Mouse (Mus musculus) CD4-positive naive resting alpha-beta T cell, adult 76 days (primary cell): ENCODE measurements around the gene Adig. TPM values are rescaled to one million over a fixed set of nuclear protein-coding genes. Genes with fewer than 3 reads are reported as not detected.

Source experiments
- total RNA-seq: library from RNA; stranded (reverse); gene quantifications from one replicate; pipeline ENCODE4 v1.2.4, GENCODE M21; 2023

Adig gene
- total RNA-seq: not detected

GRCm38 (mm10) chr2:158501836-158502812, at the start of gene Adig:
Adig (plus strand) TSS chr2:158502612.

DNA sequence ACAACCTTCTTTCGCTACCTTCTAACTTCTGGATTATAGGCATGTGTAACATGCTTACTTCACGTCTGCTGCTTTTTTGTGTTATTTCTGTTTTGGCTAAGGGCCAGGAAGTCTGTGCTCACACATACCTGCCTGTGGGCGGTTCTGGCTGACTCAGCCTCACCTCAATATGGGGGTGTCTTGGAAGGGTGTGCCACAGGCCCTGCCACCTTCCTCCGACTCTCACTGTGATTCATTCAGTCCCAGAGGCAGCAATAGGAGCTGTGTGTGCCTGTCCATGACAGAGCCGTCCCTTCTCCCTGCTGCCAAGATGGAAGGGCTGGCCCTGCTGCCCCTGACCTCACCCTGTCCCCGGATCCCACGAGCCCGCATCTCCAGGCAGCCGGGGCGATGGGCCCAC, 10.1 kb downstream of the Adig start, which contains the start of gene Arhgap40:
Gene Arhgap40, plus strand, starts transcription at position 269 of the 400 bp plus-strand sequence.

Other genes with a start within 250 kb of the Adig start
- not detected for gene Bpi, start 244.5 kb upstream of the Adig start, total RNA-seq
- 2.3 TPM for gene Lbp, start 196.1 kb upstream of the Adig start, total RNA-seq
- not detected for gene Snhg11, start 127.0 kb upstream of the Adig start, total RNA-seq
- gene Ralgapb, start 92.8 kb upstream of the Adig start, total RNA-seq: 71.5 TPM
- not detected for gene Arhgap40, start 10.2 kb downstream of the Adig start, total RNA-seq
- not detected for gene Slc32a1, start 108.2 kb downstream of the Adig start, total RNA-seq
- 56.2 TPM for gene Actr5, start 122.3 kb downstream of the Adig start, total RNA-seq
- gene Ppp1r16b, start 162.8 kb downstream of the Adig start, total RNA-seq: 82.0 TPM